Mouse (Mus musculus) heart, postnatal 0 days (tissue): ENCODE data around the gene Dusp18. TPM values are rescaled to one million over a fixed set of nuclear protein-coding genes. Genes with fewer than 3 reads are reported as not detected.
A peak's percentile ranks its signal among the peaks of the same experiment; 100 is the strongest.

Experiments
- ATAC-seq: fragments of 200-750 bp; cut with Nextera tagmentation; 2 replicates; pipeline ENCODE4 v1.8.0; 2017; ENCODE audit warnings: low read depth, moderate number of reproducible peaks, moderate library complexity; ENCODE audit not compliant: insufficient read depth
- DNase-seq: peaks from one replicate; pipeline ENCODE4 v3.0.0-alpha.2; 2016; ENCODE audit warnings: low spot score
- H3K27ac ChIP-seq: fragments of 300-500 bp; sonication (generic); 2 replicates; pipeline ENCODE4 v1.5.1; 2014; ENCODE audit warnings: low read depth, mild to moderate bottlenecking
- H3K27me3 ChIP-seq: fragments of 300-500 bp; sonication (generic); 2 replicates; pipeline ENCODE4 v1.6.1; 2014; ENCODE audit warnings: low read length, mixed read lengths; ENCODE audit not compliant: control insufficient read depth, insufficient read depth
- H3K36me3 ChIP-seq: fragments of 300-500 bp; sonication (generic); replicated peaks from 2 replicates; pipeline ENCODE4 v1.6.1; 2014; ENCODE audit warnings: low read length, mixed read lengths; ENCODE audit not compliant: control insufficient read depth, insufficient read depth
- H3K4me1 ChIP-seq: fragments of 300-500 bp; sonication (generic); 2 replicates; pipeline ENCODE4 v1.6.1; 2014; ENCODE audit warnings: antibody characterized with exemption; ENCODE audit not compliant: control insufficient read depth, insufficient read depth
- H3K4me2 ChIP-seq: fragments of 300-500 bp; sonication (generic); 2 replicates; pipeline ENCODE4 v1.6.1; 2014; ENCODE audit warnings: low read depth, mild to moderate bottlenecking, low read length, moderate library complexity
- H3K4me3 ChIP-seq: fragments of 300-500 bp; sonication (generic); 2 replicates; pipeline ENCODE4 v1.5.1; 2014; ENCODE audit warnings: low read depth, low read length
- H3K9ac ChIP-seq: fragments of 300-500 bp; sonication (generic); replicated peaks from 2 replicates; pipeline ENCODE4 v1.6.1; 2014; ENCODE audit warnings: low read depth, low read length, mixed read lengths
- H3K9me3 ChIP-seq: fragments of 300-500 bp; sonication (generic); replicated peaks from 2 replicates; pipeline ENCODE4 v1.6.1; 2016; ENCODE audit warnings: low read length; ENCODE audit not compliant: control insufficient read depth
- CTCF ChIP-seq: IDR thresholded peaks from 2 replicates; pipeline ENCODE4 v1.5.1; 2016; ENCODE audit warnings: antibody characterized with exemption, control low read depth, low read depth
- EP300 ChIP-seq: IDR thresholded peaks from 2 replicates; pipeline ENCODE4 v1.6.1; 2016; ENCODE audit warnings: antibody characterized with exemption, low read depth
- WGBS: fragments of 180-500 bp; shearing (Covaris S2); extraction: QIAGEN DNeasy Blood & Tissue Kit; methylation state at CpG from one replicate; pipeline ENCODE4 v1.1.7; 2014; 5-methylcytosine and 5-hydroxymethylcytosine counted together
- polyA plus RNA-seq: library from polyadenylated mRNA; unstranded; fragments of >200 nt; fragmentation: Nextera tagmentation; extraction: Ambion mirVana; gene quantifications from 2 replicates; pipeline ENCODE4 v1.2.1, GENCODE M21; 2015
- total RNA-seq: library from RNA; depleted of rRNA; stranded (reverse); fragments of >200 nt; gene quantifications from 2 replicates; pipeline ENCODE4 v1.2.3, GENCODE M21; 2014; ENCODE audit warnings: low replicate concordance

Dusp18 gene
- total and polyA plus RNA-seq, 2 experiments from 2014 or later: 14.8 to 16.5 TPM

- Histone ChIP-seq H3K9ac (peak overlapping the region; percentile 41; the same call in 1 of the 2 replicates), H3K27ac (peak overlapping the region; percentile 65), H3K36me3 (peaks cover 19% of the 10 kb centered on the region), H3K4me3 (peak overlapping the region; percentile 54), H3K4me1 (0 out of 2 replicates have a peak, but pooled peaks cover 4% of the 10 kb centered on the region), H3K4me2 (peak overlapping the region; percentile 76), H3K27me3 (no peaks in the 10 kb centered on the region), H3K9me3 (no peaks in the 10 kb centered on the region)
- no peak for ATAC-seq
- WGBS: 2% methylated on average over 10 of the region's 10 CpGs
- no peak for TF ChIP-seq CTCF
- no peak for TF ChIP-seq EP300
- no peak for DNase-seq
These were observed 418 bp downstream of the Dusp18 start for GRCm38 (mm10) chr11:3895458-3895857.

- TF ChIP-seq EP300 (no peak), CTCF (no peak)
- H3K36me3 ChIP-seq: peaks cover 19% of the 10 kb centered on the region
- ATAC-seq (no peak), DNase-seq (no peak)
- H3K4me3 ChIP-seq: no peak overlapping the region
- no peak overlapping the region for H3K4me2 ChIP-seq
- H3K27ac ChIP-seq: no peak overlapping the region
- WGBS: 78% methylated on average over 1 of the region's 1 CpGs
- no peak overlapping the region for H3K9ac ChIP-seq
- H3K4me1 ChIP-seq: 0 out of 2 replicates have a peak, but pooled peaks cover 4% of the 10 kb centered on the region
- no peaks in the 10 kb centered on the region for H3K9me3 ChIP-seq
- no peaks in the 10 kb centered on the region for H3K27me3 ChIP-seq
These were observed 893 bp downstream of the Dusp18 start for GRCm38 (mm10) chr11:3895933-3896332.

GRCm38 (mm10) chr11:3900296-3900695 is 5.3 kb downstream of the Dusp18 start:
- TF ChIP-seq EP300 (no peak), CTCF (no peak)
- H3K4me1 ChIP-seq: peaks cover 3% of the 10 kb centered on the region
- H3K4me3 ChIP-seq: no peak overlapping the region
- 60% methylated on average over 6 of the region's 6 CpGs for WGBS
- no peak overlapping the region for H3K9ac ChIP-seq
- H3K27me3 ChIP-seq: no peaks in the 10 kb centered on the region
- no peak for ATAC-seq
- no peak overlapping the region for H3K4me2 ChIP-seq
- no peak overlapping the region for H3K27ac ChIP-seq
- DNase-seq: no peak
- no peaks in the 10 kb centered on the region for H3K9me3 ChIP-seq
- peaks cover 19% of the 10 kb centered on the region for H3K36me3 ChIP-seq

GRCm38 (mm10) chr11:3902516-3902915 is 7.5 kb downstream of the Dusp18 start:
- ATAC-seq (no peak), DNase-seq (no peak)
- H3K4me3 ChIP-seq: no peak overlapping the region
- no peak overlapping the region for H3K27ac ChIP-seq
- H3K4me1 ChIP-seq: peaks cover 3% of the 10 kb centered on the region
- 95% methylated on average over 3 of the region's 3 CpGs for WGBS
- no peak for TF ChIP-seq EP300
- no peak for TF ChIP-seq CTCF
- no peak overlapping the region for H3K9ac ChIP-seq
- H3K4me2 ChIP-seq: no peak overlapping the region
- peaks cover 16% of the 10 kb centered on the region for H3K36me3 ChIP-seq
- H3K9me3 ChIP-seq: no peaks in the 10 kb centered on the region
- H3K27me3 ChIP-seq: no peaks in the 10 kb centered on the region

- Histone ChIP-seq H3K36me3 (peaks cover 15% of the 10 kb centered on the region), H3K4me3 (no peak overlapping the region), H3K9ac (no peak overlapping the region), H3K27ac (no peak overlapping the region), H3K9me3 (no peaks in the 10 kb centered on the region), H3K4me1 (peaks cover 3% of the 10 kb centered on the region), H3K27me3 (no peaks in the 10 kb centered on the region), H3K4me2 (no peak overlapping the region)
- DNase-seq (no peak), ATAC-seq (no peak)
- TF ChIP-seq CTCF (no peak), EP300 (no peak)
- 61% methylated on average over 5 of the region's 5 CpGs for WGBS
These were observed 8.0 kb downstream of the Dusp18 start for GRCm38 (mm10) chr11:3903046-3903445.

GRCm38 (mm10) chr11:3904673-3905072 is 9.6 kb downstream of the Dusp18 start:
- Histone ChIP-seq H3K9ac (no peak overlapping the region), H3K27me3 (no peaks in the 10 kb centered on the region), H3K27ac (no peak overlapping the region), H3K36me3 (peaks cover 5% of the 10 kb centered on the region; the same call in 1 of the 2 replicates), H3K4me1 (peaks cover 3% of the 10 kb centered on the region), H3K9me3 (no peaks in the 10 kb centered on the region), H3K4me3 (no peak overlapping the region), H3K4me2 (no peak overlapping the region)
- no peak for TF ChIP-seq CTCF
- no peak for TF ChIP-seq EP300
- WGBS: 69% methylated on average over 6 of the region's 6 CpGs
- DNase-seq: no peak
- ATAC-seq: no peak
